Mouse (Mus musculus) heart, embryonic 14.5 days (tissue): ENCODE measurements around the gene Fam228a. TPM values are rescaled to one million over a fixed set of nuclear protein-coding genes. Genes with fewer than 3 reads are reported as not detected.

Source experiments
- ATAC-seq: fragments of 200-750 bp; cut with Nextera tagmentation; 2 replicates; pipeline ENCODE4 v1.8.0; 2017; ENCODE audit warnings: low read depth, moderate TSS enrichment; ENCODE audit not compliant: insufficient number of reproducible peaks, insufficient read depth, low FRiP score
- H3K27ac ChIP-seq, 2 experiments: fragments of 200-500 bp in 1 of 2; fragments of 300-500 bp in 1 of 2; sonication (generic) in 1 of 2; replicated peaks in 1 of 2; 2 replicates each; pipeline ENCODE4 v1.5.1; 2012 to 2014; ENCODE audit warnings: low read depth in 2 of 2, low read length in 2 of 2, control low read depth in 1 of 2, mild to moderate bottlenecking in 1 of 2, mixed read lengths in 1 of 2; ENCODE audit not compliant: control insufficient read depth in 1 of 2, insufficient read depth in 1 of 2
- H3K27me3 ChIP-seq: fragments of 300-500 bp; sonication (generic); 2 replicates; pipeline ENCODE4 v1.6.1; 2014; ENCODE audit warnings: mild to moderate bottlenecking, low read length, control low read depth; ENCODE audit not compliant: control insufficient read depth, insufficient read depth
- H3K36me3 ChIP-seq: fragments of 300-500 bp; sonication (generic); 2 replicates; pipeline ENCODE4 v1.6.1; 2014; ENCODE audit warnings: mild to moderate bottlenecking, control low read depth, low read length, mixed read lengths; ENCODE audit not compliant: control insufficient read depth, insufficient read depth
- H3K4me1 ChIP-seq, 2 experiments: fragments of 200-500 bp in 1 of 2; fragments of 300-500 bp in 1 of 2; sonication (generic) in 1 of 2; 2 replicates each; pipeline ENCODE4 v1.6.1; 2012 to 2014; ENCODE audit warnings: low read length in 2 of 2, control low read depth in 1 of 2, mixed read lengths in 1 of 2; ENCODE audit not compliant: control insufficient read depth in 2 of 2, insufficient read depth in 2 of 2
- H3K4me2 ChIP-seq: fragments of 300-500 bp; sonication (generic); 2 replicates; pipeline ENCODE4 v1.6.1; 2014; ENCODE audit warnings: mild to moderate bottlenecking, low read length
- H3K4me3 ChIP-seq, 2 experiments: fragments of 200-500 bp in 1 of 2; fragments of 300-500 bp in 1 of 2; sonication (generic) in 1 of 2; 2 replicates each; pipeline ENCODE4 v1.5.1; 2012 to 2014; ENCODE audit warnings: low read length in 2 of 2, mild to moderate bottlenecking in 2 of 2, control low read depth in 1 of 2, low read depth in 1 of 2, moderate library complexity in 1 of 2; ENCODE audit not compliant: control insufficient read depth in 1 of 2, insufficient read depth in 1 of 2
- H3K9ac ChIP-seq: fragments of 300-500 bp; sonication (generic); 2 replicates; pipeline ENCODE4 v1.6.1; 2014; ENCODE audit warnings: mild to moderate bottlenecking, low read length
- H3K9me3 ChIP-seq: fragments of 300-500 bp; sonication (generic); 2 replicates; pipeline ENCODE4 v1.6.1; 2016; ENCODE audit warnings: low read length, control low read depth; ENCODE audit not compliant: control insufficient read depth
- WGBS: fragments of 180-500 bp; shearing (Covaris S2); extraction: QIAGEN DNeasy Blood & Tissue Kit; methylation state at CpG from one replicate; pipeline ENCODE4 v1.1.7; 2014; 5-methylcytosine and 5-hydroxymethylcytosine counted together
- polyA plus RNA-seq: library from polyadenylated mRNA; unstranded; fragments of >200 nt; fragmentation: Nextera tagmentation; extraction: Ambion mirVana; gene quantifications from 2 replicates; pipeline ENCODE4 v1.2.1, GENCODE M21; 2014

Gene Fam228a
- polyA plus RNA-seq, 1 experiment from 2014 or later = 0.39 TPM

GRCm38 (mm10) chr12:4740823-4741222 is 2.6 kb upstream of the Fam228a start:
- Histone ChIP-seq H3K4me3 (no peak overlapping the region), H3K36me3 (no peaks in the 10 kb centered on the region), H3K4me2 (no peak overlapping the region), H3K27ac (no peak overlapping the region), H3K4me1 (no peaks in the 10 kb centered on the region), H3K9me3 (no peaks in the 10 kb centered on the region), H3K9ac (no peak overlapping the region), H3K27me3 (no peaks in the 10 kb centered on the region)
- 73% methylated on average over 7 of the region's 7 CpGs for WGBS
- ATAC-seq = no peak

- Histone ChIP-seq H3K4me3 (no peak overlapping the region), H3K4me2 (no peak overlapping the region), H3K27me3 (no peaks in the 10 kb centered on the region), H3K27ac (no peak overlapping the region), H3K36me3 (no peaks in the 10 kb centered on the region), H3K9ac (no peak overlapping the region), H3K9me3 (no peaks in the 10 kb centered on the region), H3K4me1 (no peaks in the 10 kb centered on the region)
- ATAC-seq = no peak
- WGBS = 60% methylated on average over 4 of the region's 4 CpGs
Observed at GRCm38 (mm10) chr12:4732332-4732731, 5.9 kb downstream of the Fam228a start.

GRCm38 (mm10) chr12:4731629-4732028 is 6.6 kb downstream of the Fam228a start:
- Histone ChIP-seq H3K27me3 (no peaks in the 10 kb centered on the region), H3K4me2 (no peak overlapping the region), H3K27ac (no peak overlapping the region), H3K36me3 (no peaks in the 10 kb centered on the region), H3K9me3 (no peaks in the 10 kb centered on the region), H3K4me1 (no peaks in the 10 kb centered on the region), H3K4me3 (no peak overlapping the region), H3K9ac (no peak overlapping the region)
- no peak for ATAC-seq
- 70% methylated on average over 4 of the region's 4 CpGs for WGBS

GRCm38 (mm10) chr12:4729165-4729564 is 9.1 kb downstream of the Fam228a start:
- ATAC-seq = no peak
- H3K36me3 ChIP-seq = no peaks in the 10 kb centered on the region
- H3K9ac ChIP-seq = no peak overlapping the region
- no peaks in the 10 kb centered on the region for H3K4me1 ChIP-seq
- H3K27ac ChIP-seq = no peak overlapping the region
- 86% methylated on average over 3 of the region's 3 CpGs for WGBS
- no peaks in the 10 kb centered on the region for H3K27me3 ChIP-seq
- no peaks in the 10 kb centered on the region for H3K9me3 ChIP-seq
- no peak overlapping the region for H3K4me3 ChIP-seq
- H3K4me2 ChIP-seq = no peak overlapping the region

- H3K9ac ChIP-seq = no peak overlapping the region
- 0 out of 2 replicates have a peak, but pooled peaks cover 3% of the 10 kb centered on the region for H3K36me3 ChIP-seq
- H3K4me2 ChIP-seq = no peak overlapping the region
- no peak for ATAC-seq
- 65% methylated on average over 17 of the region's 17 CpGs for WGBS
- no peaks in the 10 kb centered on the region for H3K9me3 ChIP-seq
- H3K4me3 ChIP-seq = no peak overlapping the region
- peaks cover 0 to 5% of the 10 kb centered on the region in 2 experiments; a peak in 1 of 4 replicates for H3K4me1 ChIP-seq
- H3K27me3 ChIP-seq = no peaks in the 10 kb centered on the region
- H3K27ac ChIP-seq = no peak overlapping the region
Observed at GRCm38 (mm10) chr12:4719762-4720754, 18.2 kb downstream of the Fam228a start.

- Histone ChIP-seq H3K4me2 (no peak overlapping the region), H3K4me1 (peaks cover 0 to 5% of the 10 kb centered on the region in 2 experiments; a peak in 1 of 4 replicates), H3K9ac (no peak overlapping the region), H3K9me3 (no peaks in the 10 kb centered on the region), H3K36me3 (0 out of 2 replicates have a peak, but pooled peaks cover 6% of the 10 kb centered on the region), H3K27ac (no peak overlapping the region), H3K4me3 (no peak overlapping the region), H3K27me3 (no peaks in the 10 kb centered on the region)
- no peak for ATAC-seq
- 31% methylated on average over 13 of the region's 13 CpGs for WGBS
Observed at GRCm38 (mm10) chr12:4719066-4719761, 19.0 kb downstream of the Fam228a start.

- 9% methylated on average over 7 of the region's 7 CpGs for WGBS
- Histone ChIP-seq H3K36me3 (peaks cover 18% of the 10 kb centered on the region), H3K9me3 (no peaks in the 10 kb centered on the region), H3K9ac (no peak overlapping the region), H3K4me2 (peak overlapping the region; percentile 30), H3K4me3 (no peak overlapping the region), H3K27me3 (no peaks in the 10 kb centered on the region), H3K27ac (no peak overlapping the region), H3K4me1 (peaks cover 5 to 6% of the 10 kb centered on the region in 2 experiments; a peak in 2 of 4 replicates)
- no peak for ATAC-seq
Observed at GRCm38 (mm10) chr12:4717417-4717816, 20.8 kb downstream of the Fam228a start.
